Mouse (Mus musculus): Measurements from ENCODE around the gene Itpkc.

Gene Itpkc

GRCm38 (mm10) chr7:27237527-27237926, 9.1 kb upstream of the Itpkc start:
- no peak for DNase-seq (ENCODE audit: low read depth, low spot score)

DNA sequence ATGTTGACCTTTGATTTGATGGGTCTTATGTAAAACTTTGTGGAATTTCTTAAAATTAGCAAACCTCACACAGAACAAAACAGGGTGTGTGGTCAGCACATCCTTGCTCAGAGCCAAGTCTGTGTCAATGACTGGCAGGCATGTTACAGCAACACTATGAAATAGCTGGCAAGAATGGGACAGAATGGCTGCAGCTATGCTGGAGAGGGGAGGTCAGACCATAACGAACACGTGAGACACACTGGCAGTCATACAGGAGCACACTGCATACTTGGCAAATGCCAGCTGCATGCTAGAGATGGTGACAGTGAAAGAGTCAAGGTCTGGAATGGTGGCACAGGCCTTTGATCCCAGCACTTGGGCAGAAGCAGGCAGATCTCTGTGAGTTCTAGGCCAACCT, 7.3 kb upstream of the Itpkc start:
- no peak for DNase-seq (ENCODE audit: low read depth, low spot score)

GRCm38 (mm10) chr7:27233300-27233699, 4.8 kb upstream of the Itpkc start:
- no peak for DNase-seq (ENCODE audit: low read depth, low spot score)

DNA sequence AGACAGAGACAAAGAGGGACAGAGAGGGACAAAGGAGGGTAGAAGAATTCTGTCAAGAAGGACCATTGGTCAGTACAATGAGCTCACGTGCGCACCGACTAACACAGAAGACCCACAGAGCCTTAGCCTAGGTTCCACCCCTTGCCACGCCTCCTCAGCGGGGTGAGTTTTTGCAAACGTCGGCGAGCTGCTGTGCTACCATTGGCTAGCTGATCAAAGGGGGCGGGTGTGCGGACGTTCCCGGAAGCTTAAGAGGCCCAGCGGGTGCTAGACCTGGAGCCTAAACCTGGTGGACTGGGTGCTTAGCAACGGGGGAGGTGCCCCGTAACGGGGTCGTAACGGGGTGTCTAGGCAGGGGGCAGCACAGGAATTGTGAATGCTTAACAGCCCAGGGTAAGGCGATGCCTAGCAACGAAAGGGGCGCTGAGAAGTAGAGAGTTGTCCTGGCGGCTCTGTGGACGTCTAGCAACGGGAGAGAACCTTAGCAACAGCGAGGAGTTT, 4.4 kb upstream of the Itpkc start, which contains the start of gene Coq8b:
Gene Coq8b, plus strand, starts transcription at position 243 of the 501 bp plus-strand sequence.
- peak; percentile 98 for DNase-seq (ENCODE audit: low read depth, low spot score)

GRCm38 (mm10) chr7:27231693-27232331, 3.4 kb upstream of the Itpkc start:
- DNase-seq (ENCODE audit: low read depth, low spot score) = peak; percentile 95

DNA sequence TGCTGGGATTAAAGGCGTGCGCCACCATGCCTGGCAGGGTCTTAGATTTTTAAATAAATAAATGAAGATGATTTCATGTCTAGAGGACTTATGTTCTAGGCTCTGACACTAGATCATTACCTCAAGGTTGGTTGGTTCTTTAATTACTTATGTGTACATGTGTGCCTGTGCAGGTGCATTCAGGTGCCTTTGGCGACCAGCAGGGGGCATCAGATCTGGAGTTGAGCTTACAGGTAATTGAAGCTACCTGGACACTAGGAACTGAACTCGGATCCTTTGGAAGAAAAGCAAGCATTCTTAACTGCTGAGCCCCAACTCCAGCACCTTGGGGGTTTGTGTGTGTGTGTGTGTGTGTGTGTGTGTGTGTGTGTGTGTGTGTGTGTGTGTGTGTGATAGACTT, 2.3 kb upstream of the Itpkc start:
- DNase-seq (ENCODE audit: low read depth, low spot score) = peak; percentile 31

DNA sequence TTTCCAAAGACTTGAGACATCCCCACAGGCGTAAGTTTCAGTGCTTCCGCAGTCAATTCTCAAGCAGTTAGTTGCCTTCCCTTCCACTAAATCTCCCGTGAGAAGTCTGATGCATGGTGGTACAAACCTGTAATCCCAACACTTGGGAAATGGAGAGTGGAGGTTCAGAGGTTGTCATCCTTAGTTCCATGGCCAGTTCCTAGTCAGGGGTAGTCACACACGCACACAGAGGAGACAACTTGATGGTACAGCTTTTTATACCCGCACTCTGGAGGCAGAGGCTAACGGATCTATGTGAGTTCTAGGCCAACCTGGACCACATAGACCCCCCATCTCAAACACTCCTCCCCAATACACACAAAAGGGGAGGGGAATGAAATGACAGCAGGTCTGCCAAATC, 404 bp upstream of the Itpkc start:
- no peak for DNase-seq (ENCODE audit: low read depth, low spot score)

GRCm38 (mm10) chr7:27227676-27228075, 785 bp downstream of the Itpkc start:
- DNase-seq (ENCODE audit: low read depth, low spot score) = peak; percentile 69

DNA sequence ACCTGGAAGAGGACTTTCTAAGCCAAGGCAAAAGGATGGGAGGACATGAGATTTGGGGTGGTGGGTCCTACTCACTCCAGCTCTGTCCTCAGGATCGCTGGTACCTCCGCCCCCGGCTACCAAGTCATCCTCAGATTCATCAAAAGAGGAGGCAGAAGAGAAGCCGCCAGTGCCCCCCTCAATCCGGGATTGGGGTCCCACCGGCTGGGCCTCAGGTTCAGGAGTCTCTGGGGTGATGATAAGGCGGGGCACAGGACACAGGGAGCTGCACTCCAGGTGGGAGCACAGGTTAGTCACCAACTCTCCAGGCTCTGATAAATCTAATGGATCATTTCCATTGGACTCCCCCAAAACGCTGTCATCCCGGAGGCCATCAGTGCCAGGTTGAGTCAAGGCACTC, 1.2 kb downstream of the Itpkc start:
- DNase-seq (ENCODE audit: low read depth, low spot score) = no peak

- peak; percentile 84 for DNase-seq (ENCODE audit: low read depth, low spot score)
Measured at GRCm38 (mm10) chr7:27224877-27225575, 3.4 kb downstream of the Itpkc start.

GRCm38 (mm10) chr7:27222538-27222937, 5.9 kb downstream of the Itpkc start:
- no peak for DNase-seq (ENCODE audit: low read depth, low spot score)

- DNase-seq (ENCODE audit: low read depth, low spot score) = no peak
Measured at GRCm38 (mm10) chr7:27221939-27222338, 6.5 kb downstream of the Itpkc start.

DNA sequence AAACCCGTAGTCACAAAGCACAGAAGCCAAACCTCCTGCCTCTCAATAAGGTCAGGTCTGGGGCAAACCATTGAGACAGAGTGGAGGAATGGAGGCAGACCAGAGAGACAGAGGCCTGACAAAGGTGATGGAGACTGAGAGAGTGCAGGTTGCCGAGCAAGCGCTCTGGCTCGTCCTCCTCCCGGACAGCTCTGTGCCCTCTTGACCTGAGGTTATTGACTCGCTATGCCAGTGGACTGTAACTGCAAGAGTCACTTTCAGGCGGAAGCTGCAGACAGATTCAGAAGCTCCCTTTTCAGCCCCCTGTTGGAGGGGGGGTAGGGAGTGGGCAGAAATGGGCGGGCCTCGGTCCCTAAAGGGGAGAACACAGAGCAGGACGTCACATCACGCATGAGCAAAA, 8.5 kb downstream of the Itpkc start:
- no peak for DNase-seq (ENCODE audit: low read depth, low spot score)

GRCm38 (mm10) chr7:27218586-27218985, 9.9 kb downstream of the Itpkc start:
- peak; percentile 94 for DNase-seq (ENCODE audit: low read depth, low spot score)

- no peak for DNase-seq (ENCODE audit: low read depth, low spot score)
Measured at GRCm38 (mm10) chr7:27212626-27213025, 15.8 kb downstream of the Itpkc start.

DNA sequence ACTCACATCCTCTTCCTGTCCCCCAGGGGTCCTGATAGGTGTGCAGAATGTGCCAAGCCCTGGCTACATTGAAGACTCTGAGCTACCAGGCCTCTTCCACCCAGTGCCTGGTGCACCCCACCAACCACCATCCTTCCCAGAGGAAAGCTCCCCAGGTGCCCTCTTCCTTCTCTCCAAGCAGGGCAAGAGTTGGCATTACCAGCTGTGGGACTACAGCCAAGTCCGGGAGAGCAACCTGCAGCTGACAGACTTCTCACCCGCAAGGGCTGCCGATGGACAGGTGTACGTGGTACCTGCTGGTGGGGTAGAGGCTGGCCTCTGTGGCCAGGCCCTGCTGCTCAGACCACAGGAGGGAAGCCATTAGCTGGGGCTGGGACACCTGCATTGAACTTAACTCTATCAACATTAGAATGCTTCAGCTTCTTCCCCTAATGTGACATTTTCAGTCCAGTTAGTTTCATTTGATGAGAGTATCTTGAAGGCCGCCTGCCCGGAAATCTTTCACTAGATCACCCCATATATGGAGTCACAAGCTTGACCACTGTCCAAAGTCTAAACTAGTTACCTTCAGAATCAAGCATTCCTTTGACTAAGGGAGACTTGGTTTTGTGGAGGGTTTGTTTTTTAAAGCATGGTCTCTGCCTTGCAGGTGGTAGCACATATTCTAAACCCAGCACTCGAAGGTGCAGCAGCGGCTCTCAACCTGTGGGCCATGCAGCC, 24.6 kb downstream of the Itpkc start:
- peak; percentile 39 for DNase-seq (ENCODE audit: low read depth, low spot score)

- no peak for DNase-seq (ENCODE audit: low read depth, low spot score)
Measured at GRCm38 (mm10) chr7:27198779-27199178, 29.7 kb downstream of the Itpkc start.

DNA sequence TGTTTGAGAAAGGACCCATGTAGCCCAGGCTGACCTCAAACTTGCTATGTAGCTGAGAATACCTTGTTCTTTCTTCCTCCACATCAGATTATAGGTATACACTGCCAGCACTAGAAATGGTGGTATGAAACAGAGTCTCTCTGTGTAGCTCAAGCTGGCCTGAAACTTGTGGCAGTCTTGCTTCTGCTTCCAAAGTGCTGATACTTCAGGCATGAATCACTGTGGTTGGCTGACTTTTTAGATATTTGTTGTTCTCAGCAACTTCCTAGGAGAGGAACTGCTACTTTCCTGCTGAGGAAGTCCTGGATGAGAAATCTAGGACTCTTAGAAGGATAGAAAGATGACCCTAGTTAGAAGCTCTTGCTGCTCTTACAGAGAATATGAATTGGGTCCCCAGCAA, 30.1 kb downstream of the Itpkc start:
- DNase-seq (ENCODE audit: low read depth, low spot score) = no peak

GRCm38 (mm10) chr7:27197634-27198033, 30.8 kb downstream of the Itpkc start:
- no peak for DNase-seq (ENCODE audit: low read depth, low spot score)

DNA sequence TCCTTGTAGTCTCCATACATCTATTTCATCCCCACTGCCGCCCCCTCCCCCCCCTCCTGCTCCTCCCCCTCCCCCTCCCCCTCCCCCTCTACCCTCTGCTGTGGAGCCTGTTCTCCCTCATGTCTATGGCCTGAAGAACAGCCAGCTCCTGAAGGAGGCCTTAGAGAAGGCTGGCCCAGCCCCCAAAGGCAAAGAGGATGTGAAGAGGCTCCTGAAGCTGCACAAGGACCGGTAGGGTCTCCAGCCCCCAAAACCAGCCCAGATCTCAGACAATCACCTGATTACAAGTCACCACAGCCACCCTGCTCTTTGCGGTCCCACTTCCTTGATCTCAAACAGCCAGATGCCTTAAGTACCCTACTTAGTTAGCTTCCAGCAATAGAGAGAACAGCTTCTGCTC, 31.3 kb downstream of the Itpkc start:
- DNase-seq (ENCODE audit: low read depth, low spot score) = no peak

DNA sequence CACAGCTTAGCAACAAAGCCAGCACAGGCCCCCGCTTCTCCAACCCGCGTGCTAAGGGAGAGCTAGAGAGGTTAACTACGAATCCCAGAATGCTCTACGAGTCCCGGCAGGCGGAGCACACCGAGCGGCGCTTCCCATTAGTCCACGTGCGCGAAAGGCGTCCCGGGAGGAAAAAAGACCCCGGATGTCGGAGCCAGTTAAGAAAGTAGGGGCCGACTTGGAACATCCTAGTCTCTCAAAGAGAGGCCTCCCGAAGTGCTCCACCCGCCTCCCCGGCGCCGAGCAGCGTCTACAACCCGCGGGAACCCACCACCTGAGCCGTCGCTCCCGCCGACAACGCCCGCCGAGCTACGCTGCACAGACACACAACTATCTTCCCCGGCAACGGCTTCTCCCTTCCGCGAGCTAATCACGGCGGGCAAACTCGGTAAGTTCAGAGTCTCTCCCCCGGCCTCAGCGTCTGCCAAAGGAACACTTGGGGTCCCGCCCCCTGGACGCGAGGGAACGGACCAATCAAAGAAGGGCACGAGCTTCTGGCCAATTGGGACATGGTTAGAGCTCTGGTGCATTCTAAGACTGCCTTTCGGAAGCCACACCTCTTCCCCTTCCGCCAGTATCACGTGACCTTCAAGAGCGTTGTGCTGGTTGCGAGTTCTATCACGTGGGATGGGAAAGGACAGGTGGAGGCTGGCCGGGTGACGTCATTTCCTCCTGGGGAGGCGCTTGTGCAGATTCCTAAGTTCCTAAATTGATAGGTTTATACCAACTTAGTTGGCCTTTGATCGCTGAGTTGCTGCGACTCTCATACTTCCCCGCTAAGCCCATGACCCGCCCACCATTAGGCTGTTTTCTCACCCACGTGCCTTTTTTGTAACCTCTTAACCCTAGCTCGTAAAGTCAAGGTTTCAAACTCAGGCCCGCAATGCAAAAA, 32.5 kb downstream of the Itpkc start, which contains the start of the genes BC024978 and Snrpa:
Gene BC024978, plus strand, starts transcription at position 101 of the 931 bp plus-strand sequence.
Gene Snrpa, minus strand, starts transcription at position 591 of the 931 bp plus-strand sequence.
- peak; percentile 100 for DNase-seq (ENCODE audit: low read depth, low spot score)

All from brain, adult 2 months (tissue).